Mouse (Mus musculus) cerebellum, adult 2 months (tissue): Measurements from ENCODE around the gene Jam3.

Experiments
- CTCF ChIP-seq: fragments of 200-500 bp; IDR thresholded peaks from 2 replicates; pipeline ENCODE4 v1.5.1; 2011; ENCODE audit warnings: low read depth, mild to moderate bottlenecking, control low read depth, low read length, moderate library complexity, borderline replicate concordance; ENCODE audit not compliant: insufficient read depth
- POLR2A ChIP-seq: fragments of 200-500 bp; IDR thresholded peaks from 2 replicates; pipeline ENCODE4 v1.6.1; 2011; ENCODE audit warnings: low read length, control low read depth, borderline replicate concordance; ENCODE audit not compliant: insufficient read depth

DNA sequence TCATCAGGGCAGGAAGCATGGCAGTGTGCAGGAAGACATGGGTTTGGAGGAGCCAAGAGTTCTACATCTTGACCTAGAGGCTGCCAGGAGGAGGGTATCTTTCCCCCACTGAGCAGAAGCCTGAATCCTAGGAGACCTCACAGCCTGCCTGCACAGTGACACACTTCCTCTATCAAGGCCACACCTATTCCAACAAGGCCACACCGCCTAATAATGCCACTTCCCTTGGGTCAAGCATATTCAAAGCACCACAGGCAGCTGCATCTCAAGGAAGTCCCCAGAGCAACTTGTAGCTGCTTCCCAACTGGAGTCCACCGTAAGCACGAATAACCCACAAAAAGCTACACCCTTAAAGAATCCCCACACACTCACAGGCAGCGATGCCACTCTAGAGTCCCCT lies 33.1 kb downstream of the Jam3 start:
- TF ChIP-seq POLR2A (no peak), CTCF (no peak)
